Mouse (Mus musculus) thymus, adult 2 months (tissue): ENCODE measurements around the gene Chtop. TPM values are rescaled to one million over a fixed set of nuclear protein-coding genes. Genes with fewer than 3 reads are reported as not detected.

Experiments used
- DNase-seq: peaks from one replicate; pipeline ENCODE4 v3.0.0; 2021
- H3K27ac ChIP-seq: fragments of 200-500 bp; 2 replicates; pipeline ENCODE4 v1.5.1; 2012; ENCODE audit warnings: low read length, control low read depth; ENCODE audit not compliant: control insufficient read depth, insufficient read depth
- H3K27me3 ChIP-seq: fragments of 200-500 bp; 2 replicates; pipeline ENCODE4 v1.6.1; 2012; ENCODE audit warnings: mild to moderate bottlenecking, low read length, moderate library complexity, mixed read lengths; ENCODE audit not compliant: control insufficient read depth, insufficient read depth
- H3K36me3 ChIP-seq: fragments of 200-500 bp; 2 replicates; pipeline ENCODE4 v1.6.1; 2012; ENCODE audit warnings: mild to moderate bottlenecking, low read length, moderate library complexity; ENCODE audit not compliant: control insufficient read depth, insufficient read depth
- H3K4me1 ChIP-seq: fragments of 200-500 bp; replicated peaks from 2 replicates; pipeline ENCODE4 v1.6.1; 2012; ENCODE audit warnings: low read length; ENCODE audit not compliant: control insufficient read depth, insufficient read depth
- H3K4me3 ChIP-seq: fragments of 200-500 bp; 2 replicates; pipeline ENCODE4 v1.5.1; 2012; ENCODE audit warnings: mild to moderate bottlenecking, low read length, control low read depth, moderate library complexity; ENCODE audit not compliant: control insufficient read depth, insufficient read depth
- CTCF ChIP-seq: fragments of 200-500 bp; IDR thresholded peaks from 2 replicates; pipeline ENCODE4 v1.5.1; 2012; ENCODE audit warnings: mild to moderate bottlenecking, control low read depth, low read length, moderate library complexity, borderline replicate concordance; ENCODE audit not compliant: control insufficient read depth, poor library complexity, insufficient read depth; ENCODE audit errors: extremely low read depth
- POLR2A ChIP-seq: fragments of 200-500 bp; IDR thresholded peaks from 2 replicates; pipeline ENCODE4 v1.6.1; 2012; ENCODE audit warnings: mild to moderate bottlenecking, low read length, control low read depth, moderate library complexity; ENCODE audit not compliant: control insufficient read depth, poor library complexity, insufficient read depth; ENCODE audit errors: extremely low read depth
- WGBS: fragments of 180-500 bp; shearing (Covaris S2); methylation state at CpG from one replicate; pipeline ENCODE4 v1.1.7; 2018; 5-methylcytosine and 5-hydroxymethylcytosine counted together
- polyA plus RNA-seq: library from polyadenylated mRNA; depleted of rRNA; stranded (reverse); fragments of >200 nt; gene quantifications from 2 replicates; pipeline ENCODE4 v1.2.3, GENCODE M21; 2012; rRNA removed

Gene Chtop
- 91.0 and 94.5 TPM in 2 replicates for polyA plus RNA-seq

- TF ChIP-seq POLR2A = peak; percentile 53
- TF ChIP-seq CTCF = 0 out of 2 replicates have a peak, but pooled peaks have one; percentile 14
- peak within 1 kb of the TSS; percentile 19; the same call in 1 of the 2 replicates for H3K27ac ChIP-seq
- peak within 1 kb of the TSS; percentile 95 for H3K4me3 ChIP-seq
- DNase-seq = peak; percentile 99
- peaks cover 6% of the 10 kb centered on the region; the same call in 1 of the 2 replicates for H3K4me1 ChIP-seq
- no peaks in the 10 kb centered on the region for H3K27me3 ChIP-seq
- H3K36me3 ChIP-seq = peaks cover 29% of the 10 kb centered on the region
- WGBS = under 1% methylated on average over 66 of the region's 66 CpGs
These were observed at the start of gene Chtop for GRCm38 (mm10) chr3:90508950-90509746. TSS of gene Chtop (minus strand) at chr3:90509498.

DNA sequence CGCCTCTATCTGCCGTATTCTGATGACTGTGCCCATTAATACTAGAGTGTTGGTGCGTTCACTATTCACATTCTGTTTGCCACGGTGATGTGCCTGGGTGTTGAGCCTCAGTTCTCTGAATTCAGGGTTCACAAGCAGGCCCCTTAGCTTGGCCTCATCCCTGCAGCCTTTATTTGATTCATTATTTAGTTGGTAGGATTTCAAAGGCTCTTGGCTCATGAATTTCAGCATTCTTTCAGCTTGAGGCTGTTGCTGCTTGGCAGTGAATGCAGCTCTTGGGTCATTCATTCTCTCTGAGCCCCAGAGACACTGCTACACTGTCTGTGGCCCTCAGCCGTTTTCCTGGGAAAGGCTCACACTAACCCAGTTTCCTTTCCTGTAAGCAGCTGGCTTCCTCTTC is 46.7 kb upstream of the Chtop start:
- TF ChIP-seq CTCF (no peak), POLR2A (no peak)
- Histone ChIP-seq H3K4me3 (no peak overlapping the region), H3K27ac (no peak overlapping the region), H3K4me1 (no peaks in the 10 kb centered on the region), H3K27me3 (no peaks in the 10 kb centered on the region), H3K36me3 (no peaks in the 10 kb centered on the region)
- DNase-seq = no peak
- 87% methylated on average over 5 of the region's 5 CpGs for WGBS

GRCm38 (mm10) chr3:90552231-90552630 is 42.9 kb upstream of the Chtop start:
- Histone ChIP-seq H3K27ac (no peak overlapping the region), H3K36me3 (no peaks in the 10 kb centered on the region), H3K4me1 (no peaks in the 10 kb centered on the region), H3K4me3 (no peak overlapping the region), H3K27me3 (no peaks in the 10 kb centered on the region)
- no peak for DNase-seq
- TF ChIP-seq POLR2A (no peak), CTCF (no peak)
- WGBS = 83% methylated on average over 2 of the region's 2 CpGs

GRCm38 (mm10) chr3:90550421-90550790 is 41.1 kb upstream of the Chtop start:
- Histone ChIP-seq H3K27ac (no peak overlapping the region), H3K4me3 (no peak overlapping the region), H3K4me1 (no peaks in the 10 kb centered on the region), H3K36me3 (no peaks in the 10 kb centered on the region), H3K27me3 (no peaks in the 10 kb centered on the region)
- no peak for TF ChIP-seq CTCF
- TF ChIP-seq POLR2A = no peak
- 75% methylated on average over 2 of the region's 2 CpGs for WGBS
- no peak for DNase-seq

DNA sequence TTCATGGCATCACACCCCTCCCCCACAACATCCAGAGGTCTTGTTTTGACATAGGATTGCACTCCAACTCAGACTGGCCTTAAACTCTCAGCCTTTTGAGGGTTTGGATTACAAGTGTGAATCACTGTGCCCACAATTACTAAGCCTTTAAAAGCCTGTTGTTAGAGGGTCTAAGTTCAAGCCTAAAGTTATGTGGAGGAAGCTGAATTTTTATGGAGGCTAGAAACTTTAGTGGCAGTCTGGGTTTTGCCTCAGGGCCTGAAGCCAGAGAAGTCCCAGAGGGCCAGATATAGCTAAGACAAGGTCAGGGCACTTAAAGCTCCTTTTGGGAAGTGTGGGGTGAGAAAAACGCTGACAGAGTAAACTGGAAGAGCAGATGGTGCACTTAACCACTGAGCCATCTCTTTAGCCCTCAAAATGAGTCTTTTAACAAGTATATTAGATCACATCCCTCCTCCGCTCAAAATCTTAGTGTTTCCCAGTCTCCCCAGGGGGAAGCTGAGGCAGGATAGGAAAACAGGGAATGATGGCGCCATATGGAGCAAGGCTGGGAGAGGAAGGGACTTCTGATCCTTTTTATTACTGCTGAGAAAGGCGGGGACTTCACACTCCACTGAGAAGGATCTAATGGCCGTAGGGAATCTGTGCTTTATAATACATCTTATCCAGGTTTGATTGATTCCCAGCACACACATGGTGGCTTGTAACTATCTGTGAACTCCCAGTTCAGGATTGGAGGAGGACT is 40.5 kb upstream of the Chtop start:
- Histone ChIP-seq H3K27me3 (no peaks in the 10 kb centered on the region), H3K4me3 (no peak overlapping the region), H3K27ac (no peak overlapping the region), H3K36me3 (no peaks in the 10 kb centered on the region), H3K4me1 (no peaks in the 10 kb centered on the region)
- WGBS = 88% methylated on average over 5 of the region's 5 CpGs
- DNase-seq = no peak
- TF ChIP-seq CTCF (no peak), POLR2A (no peak)

- no peak for DNase-seq
- Histone ChIP-seq H3K4me3 (no peak overlapping the region), H3K27ac (no peak overlapping the region), H3K36me3 (no peaks in the 10 kb centered on the region), H3K27me3 (no peaks in the 10 kb centered on the region), H3K4me1 (no peaks in the 10 kb centered on the region)
- WGBS = 95% methylated on average over 4 of the region's 4 CpGs
- TF ChIP-seq CTCF (no peak), POLR2A (no peak)
These were observed 31.6 kb upstream of the Chtop start for GRCm38 (mm10) chr3:90540904-90541303.

GRCm38 (mm10) chr3:90537905-90538296 is 28.6 kb upstream of the Chtop start:
- TF ChIP-seq POLR2A (no peak), CTCF (no peak)
- H3K36me3 ChIP-seq = no peaks in the 10 kb centered on the region
- peak overlapping the region; percentile 2; the same call in 1 of the 2 replicates for H3K4me3 ChIP-seq
- no peaks in the 10 kb centered on the region for H3K27me3 ChIP-seq
- 88% methylated on average over 5 of the region's 5 CpGs for WGBS
- H3K4me1 ChIP-seq = no peaks in the 10 kb centered on the region
- no peak overlapping the region for H3K27ac ChIP-seq
- no peak for DNase-seq
